ENCODE assay signal across 7 mouse cellular contexts in the genomic region with DNA sequence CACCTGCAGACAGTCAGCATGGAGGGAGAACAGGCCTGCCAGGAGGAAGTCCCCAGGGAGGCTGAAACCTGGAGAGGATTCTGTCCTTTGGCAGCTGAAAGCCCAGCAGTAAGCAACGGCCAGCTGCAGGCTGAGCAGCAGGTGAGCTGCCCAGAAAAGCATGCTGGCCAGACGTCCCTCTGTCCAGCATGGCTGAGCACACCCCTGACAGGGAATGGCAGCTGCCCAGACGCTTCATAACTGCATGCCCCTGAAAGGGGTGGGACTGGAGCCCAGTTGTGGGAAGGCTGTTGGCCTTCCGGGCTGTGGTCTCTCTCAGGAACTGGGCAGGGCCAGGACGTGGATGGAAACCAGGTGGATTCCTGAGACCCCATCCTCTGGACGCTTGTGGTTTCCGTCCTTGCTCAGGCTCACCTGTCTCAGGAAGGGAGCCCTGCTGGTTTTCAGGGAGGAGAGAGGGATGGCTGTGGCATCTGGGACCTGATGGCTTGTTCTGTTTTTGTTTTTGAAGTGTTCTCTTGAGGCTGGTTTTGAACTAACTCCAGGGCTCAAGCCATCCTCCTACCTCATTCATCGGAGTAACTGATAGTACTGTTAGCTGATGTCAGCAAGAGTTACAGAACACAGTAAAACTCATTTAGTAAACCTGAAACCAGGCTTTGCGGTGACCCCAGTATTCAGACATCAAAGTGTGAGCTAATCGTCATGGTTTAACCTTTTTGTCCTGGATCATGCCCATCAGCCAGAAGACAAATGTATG. TPM values are rescaled to one million over a fixed set of nuclear protein-coding genes. Genes with fewer than 3 reads are reported as not detected.
DNase-seq lines count a peak whose midpoint lies in the region; ATAC-seq and TF ChIP-seq lines count a peak whose summit lies in the region.

A gene (minus strand): TSS at position 344 of the 760 bp plus-strand sequence.

- peak within 1 kb of the TSS; percentile 99 for H3K4me3 ChIP-seq in lung, embryonic 14.5 days (ENCODE audit: low read depth, low read length)
- H3K4me3 ChIP-seq in embryonic facial prominence, embryonic 10.5 days = peak within 1 kb of the TSS; percentile 100
- peak within 1 kb of the TSS; percentile 99 for H3K4me3 ChIP-seq in hindbrain, embryonic 16.5 days (ENCODE audit: low read length)
- H3K4me3 ChIP-seq in midbrain, postnatal 0 days (ENCODE audit: low read depth, low read length) = peak within 1 kb of the TSS; percentile 85

- WGBS in lung, embryonic 14.5 days = 40% methylated on average over 10 of the region's 10 CpGs
- WGBS in embryonic facial prominence, embryonic 10.5 days = 53% methylated on average over 10 of the region's 10 CpGs
- WGBS in hindbrain, embryonic 16.5 days = 44% methylated on average over 10 of the region's 10 CpGs
- 49% methylated on average over 10 of the region's 10 CpGs for WGBS in midbrain, postnatal 0 days

- peak; percentile 19; the same call in 1 of the 2 replicates for ATAC-seq in lung, embryonic 14.5 days (ENCODE audit: insufficient read depth)
- no peak for ATAC-seq in hindbrain, embryonic 16.5 days
- no peak for ATAC-seq in midbrain, postnatal 0 days (ENCODE audit: low FRiP score)

- H3K36me3 ChIP-seq in lung, embryonic 14.5 days (ENCODE audit: insufficient read depth) = peaks cover 25% of the 10 kb centered on the region
- H3K36me3 ChIP-seq in embryonic facial prominence, embryonic 10.5 days (replicated peaks) = peaks cover 26% of the 10 kb centered on the region
- H3K36me3 ChIP-seq in hindbrain, embryonic 16.5 days (ENCODE audit: control insufficient read depth, insufficient read depth, low read length) = peaks cover 16% of the 10 kb centered on the region
- peaks cover 15% of the 10 kb centered on the region; the same call in 1 of the 2 replicates for H3K36me3 ChIP-seq in midbrain, postnatal 0 days (ENCODE audit: insufficient read depth, low read length)

- no peak within 1 kb of the TSS; the same call in 1 of the 2 replicates for H3K27ac ChIP-seq in lung, embryonic 14.5 days (ENCODE audit: low read depth)
- H3K27ac ChIP-seq in embryonic facial prominence, embryonic 10.5 days (replicated peaks) = peak within 1 kb of the TSS; percentile 90
- peak within 1 kb of the TSS; percentile 51; the same call in 1 of the 2 replicates for H3K27ac ChIP-seq in hindbrain, embryonic 16.5 days (ENCODE audit: low read depth, low read length)
- H3K27ac ChIP-seq in midbrain, postnatal 0 days (ENCODE audit: low read depth, low read length) = peak within 1 kb of the TSS; percentile 43

- H3K4me2 ChIP-seq in lung, embryonic 14.5 days = peak within 1 kb of the TSS; percentile 93
- H3K4me2 ChIP-seq in hindbrain, embryonic 16.5 days (ENCODE audit: low read length) = peak within 1 kb of the TSS; percentile 99
- H3K4me2 ChIP-seq in midbrain, postnatal 0 days (ENCODE audit: low read depth, low read length, poor library complexity, severe bottlenecking) = peak within 1 kb of the TSS; percentile 74

- H3K4me1 ChIP-seq in lung, embryonic 14.5 days (ENCODE audit: insufficient read depth) = no peaks in the 10 kb centered on the region
- H3K4me1 ChIP-seq in embryonic facial prominence, embryonic 10.5 days = peaks cover 29% of the 10 kb centered on the region
- H3K4me1 ChIP-seq in hindbrain, embryonic 16.5 days (ENCODE audit: control insufficient read depth, insufficient read depth, low read depth, low read length) = peaks cover 12% of the 10 kb centered on the region
- peaks cover 10% of the 10 kb centered on the region for H3K4me1 ChIP-seq in midbrain, postnatal 0 days (ENCODE audit: insufficient read depth, low read length)

- TF ChIP-seq CTCF in lung, embryonic 14.5 days (IDR thresholded peaks at IDR 0.05; ENCODE audit: low read depth) = no peak
- TF ChIP-seq CTCF in midbrain, postnatal 0 days (IDR thresholded peaks at IDR 0.05) = no peak

- no peak for DNase-seq in lung, embryonic 14.5 days
- no peak for DNase-seq in lung, postnatal 14 days
- DNase-seq in embryonic facial prominence, embryonic 10.5 days (ENCODE audit: low spot score) = no peak
- no peak for DNase-seq in midbrain, postnatal 0 days (ENCODE audit: low spot score)
- no peak for DNase-seq in ovary, postnatal 14 days (ENCODE audit: low spot score)
- DNase-seq in natural killer cell, adult 2 months (ENCODE audit: low spot score in 2 of 2) = no peak

- H3K9ac ChIP-seq in lung, embryonic 14.5 days = peak within 1 kb of the TSS; percentile 89
- peak within 1 kb of the TSS; percentile 87 for H3K9ac ChIP-seq in hindbrain, embryonic 16.5 days (ENCODE audit: low read depth, low read length)
- peak within 1 kb of the TSS; percentile 84 for H3K9ac ChIP-seq in midbrain, postnatal 0 days (replicated peaks; ENCODE audit: low read length, poor library complexity, severe bottlenecking)

- H3K9me3 ChIP-seq in lung, embryonic 14.5 days (ENCODE audit: low read depth, low read length) = no peaks in the 10 kb centered on the region
- H3K9me3 ChIP-seq in embryonic facial prominence, embryonic 10.5 days = no peaks in the 10 kb centered on the region
- no peaks in the 10 kb centered on the region for H3K9me3 ChIP-seq in hindbrain, embryonic 16.5 days (ENCODE audit: control insufficient read depth, low read length)
- no peaks in the 10 kb centered on the region for H3K9me3 ChIP-seq in midbrain, postnatal 0 days (ENCODE audit: low read length)

- H3K27me3 ChIP-seq in lung, embryonic 14.5 days (ENCODE audit: insufficient read depth, low read length) = no peaks in the 10 kb centered on the region
- H3K27me3 ChIP-seq in embryonic facial prominence, embryonic 10.5 days (replicated peaks; ENCODE audit: low read depth, poor library complexity, severe bottlenecking) = peaks cover 5% of the 10 kb centered on the region; the same call in 1 of the 2 replicates
- H3K27me3 ChIP-seq in hindbrain, embryonic 16.5 days (replicated peaks; ENCODE audit: control insufficient read depth, insufficient read depth, low read length) = no peaks in the 10 kb centered on the region
- no peaks in the 10 kb centered on the region for H3K27me3 ChIP-seq in midbrain, postnatal 0 days (ENCODE audit: insufficient read depth, low read length)

RNA-seq across cellular contexts. Expression of the gene that starts here (rescaled TPM):
- 0.23 and 0.30 TPM in 2 replicates for polyA plus RNA-seq in lung, embryonic 14.5 days (2014; fragmentation: Nextera tagmentation; extraction: Ambion mirVana)
- polyA plus RNA-seq in embryonic facial prominence, embryonic 10.5 days (2016; fragmentation: Nextera tagmentation; extraction: Ambion mirVana) = 0.50 and 0.68 TPM in 2 replicates
- 1.9 and 2.0 TPM in 2 replicates for polyA plus RNA-seq in hindbrain, embryonic 16.5 days (2015; fragmentation: Nextera tagmentation; extraction: Ambion mirVana)
- 0.11 and 1.5 TPM in 2 replicates for total RNA-seq in midbrain, postnatal 0 days (2014; rRNA removed)
- 1.6 TPM in 2 replicates for polyA plus RNA-seq in midbrain, postnatal 0 days (2015; fragmentation: Nextera tagmentation; extraction: Ambion mirVana)

Comparison
In these comparisons a context has a peak if more than half of its experiments do, and no peak if none do; other contexts are left out.
1. Peak in ATAC-seq, H3K4me3 ChIP-seq, H3K9ac ChIP-seq and H3K4me2 ChIP-seq in lung, embryonic 14.5 days; RNA of the gene not detected or under 1 TPM.